Mouse (Mus musculus) hindbrain, embryonic 12.5 days (tissue): ENCODE measurements at regions not wholly inside any gene's neighbourhood (a gene's known extent, or its start where the extent isn't known, plus 50 kb on each side); places are given as distances from the start of the nearest gene placed in this dataset.

ENCODE experiments used
- ATAC-seq: fragments of 200-750 bp; cut with Nextera tagmentation; 2 replicates; pipeline ENCODE4 v1.8.0; 2017; ENCODE audit warnings: moderate TSS enrichment; ENCODE audit not compliant: low FRiP score
- H3K27ac ChIP-seq: fragments of 300-500 bp; sonication (generic); 2 replicates; pipeline ENCODE4 v1.5.1; 2016; ENCODE audit warnings: mild to moderate bottlenecking
- H3K27me3 ChIP-seq: fragments of 300-500 bp; sonication (generic); 2 replicates; pipeline ENCODE4 v1.6.1; 2016; ENCODE audit warnings: mild to moderate bottlenecking
- H3K36me3 ChIP-seq: fragments of 300-500 bp; sonication (generic); 2 replicates; pipeline ENCODE4 v1.6.1; 2016; ENCODE audit warnings: mild to moderate bottlenecking
- H3K4me1 ChIP-seq: fragments of 300-500 bp; sonication (generic); 2 replicates; pipeline ENCODE4 v1.6.1; 2016
- H3K4me2 ChIP-seq: fragments of 300-500 bp; sonication (generic); replicated peaks from 2 replicates; pipeline ENCODE4 v1.6.1; 2016; ENCODE audit warnings: mild to moderate bottlenecking
- H3K4me3 ChIP-seq: fragments of 300-500 bp; sonication (generic); 2 replicates; pipeline ENCODE4 v1.5.1; 2016; ENCODE audit warnings: mild to moderate bottlenecking
- H3K9ac ChIP-seq: fragments of 300-500 bp; sonication (generic); 2 replicates; pipeline ENCODE4 v1.6.1; 2016; ENCODE audit warnings: mild to moderate bottlenecking, moderate library complexity
- H3K9me3 ChIP-seq: fragments of 300-500 bp; sonication (generic); replicated peaks from 2 replicates; pipeline ENCODE4 v1.6.1; 2016; ENCODE audit warnings: mild to moderate bottlenecking
- WGBS: fragments of 180-500 bp; shearing (Covaris S2); methylation state at CpG from one replicate; pipeline ENCODE4 v1.1.7; 2016; 5-methylcytosine and 5-hydroxymethylcytosine counted together

DNA sequence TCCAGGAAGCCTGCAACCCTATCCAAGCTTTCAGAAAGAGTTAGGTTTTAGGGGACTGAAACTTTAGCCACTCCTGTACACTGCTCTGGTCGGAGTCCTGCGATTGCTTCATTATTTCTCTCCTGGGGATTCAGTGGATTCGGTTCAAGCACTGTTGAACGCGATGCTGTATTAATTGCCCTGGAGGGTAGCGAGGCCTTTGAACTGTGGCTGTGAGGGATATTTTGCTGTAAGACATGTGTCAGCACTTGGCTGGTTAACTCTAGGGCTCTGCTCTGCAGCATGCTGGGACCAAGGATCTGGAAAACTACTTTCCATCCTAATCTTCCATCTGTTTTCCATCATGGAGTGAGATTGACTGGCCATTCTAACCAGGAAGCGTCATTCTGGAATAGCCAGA is 374.0 kb downstream of the Epha4 start:
- Histone ChIP-seq H3K9me3 (no peaks in the 10 kb centered on the region), H3K27ac (no peak overlapping the region), H3K4me3 (no peak overlapping the region), H3K4me1 (peaks cover 8% of the 10 kb centered on the region), H3K27me3 (no peaks in the 10 kb centered on the region), H3K9ac (no peak overlapping the region), H3K4me2 (no peak overlapping the region), H3K36me3 (no peaks in the 10 kb centered on the region)
- 37% methylated on average over 7 of the region's 7 CpGs for WGBS
- no peak for ATAC-seq

GRCm38 (mm10) chr1:77148052-77148451 is 366.8 kb downstream of the Epha4 start:
- Histone ChIP-seq H3K36me3 (no peaks in the 10 kb centered on the region), H3K27ac (no peak overlapping the region), H3K4me2 (no peak overlapping the region), H3K9ac (no peak overlapping the region), H3K4me1 (no peaks in the 10 kb centered on the region), H3K27me3 (no peaks in the 10 kb centered on the region), H3K4me3 (no peak overlapping the region), H3K9me3 (no peaks in the 10 kb centered on the region)
- ATAC-seq = no peak
- 97% methylated on average over 4 of the region's 4 CpGs for WGBS

- Histone ChIP-seq H3K4me2 (no peak overlapping the region), H3K4me3 (no peak overlapping the region), H3K9me3 (no peaks in the 10 kb centered on the region), H3K27ac (no peak overlapping the region), H3K4me1 (no peaks in the 10 kb centered on the region), H3K36me3 (no peaks in the 10 kb centered on the region), H3K9ac (no peak overlapping the region), H3K27me3 (no peaks in the 10 kb centered on the region)
- WGBS = 68% methylated on average over 4 of the region's 4 CpGs
- no peak for ATAC-seq
Measured at GRCm38 (mm10) chr1:77168316-77168715, 346.6 kb downstream of the Epha4 start.

DNA sequence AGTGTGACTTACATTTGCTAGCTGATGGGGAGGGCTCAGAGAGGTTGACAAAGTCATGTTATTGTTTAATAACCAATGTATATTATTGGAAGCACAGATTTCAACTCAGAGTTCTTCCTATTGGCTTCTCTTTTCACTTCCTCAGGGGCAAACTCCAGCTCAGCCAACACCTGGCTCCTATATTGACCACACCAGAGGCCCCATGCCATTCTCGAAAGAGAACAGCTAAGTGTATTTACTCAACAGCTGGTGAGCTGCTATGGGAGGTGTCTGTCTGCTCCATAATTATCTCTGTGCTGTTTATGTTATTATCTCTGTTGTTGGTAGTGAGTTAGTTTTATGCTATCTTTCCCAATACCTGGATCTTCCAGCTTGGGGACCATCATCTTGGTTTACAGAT is 342.4 kb downstream of the Epha4 start:
- H3K36me3 ChIP-seq = no peaks in the 10 kb centered on the region
- no peak overlapping the region for H3K4me2 ChIP-seq
- no peak for ATAC-seq
- H3K27ac ChIP-seq = no peak overlapping the region
- no peaks in the 10 kb centered on the region for H3K9me3 ChIP-seq
- H3K27me3 ChIP-seq = no peaks in the 10 kb centered on the region
- H3K4me1 ChIP-seq = no peaks in the 10 kb centered on the region
- no peak overlapping the region for H3K9ac ChIP-seq
- 73% methylated on average over 1 of the region's 1 CpGs for WGBS
- no peak overlapping the region for H3K4me3 ChIP-seq

- H3K4me2 ChIP-seq = no peak overlapping the region
- no peak overlapping the region for H3K9ac ChIP-seq
- H3K4me3 ChIP-seq = no peak overlapping the region
- no peak for ATAC-seq
- no peaks in the 10 kb centered on the region for H3K36me3 ChIP-seq
- H3K27me3 ChIP-seq = no peaks in the 10 kb centered on the region
- no peaks in the 10 kb centered on the region for H3K9me3 ChIP-seq
- 89% methylated on average over 4 of the region's 4 CpGs for WGBS
- no peaks in the 10 kb centered on the region for H3K4me1 ChIP-seq
- H3K27ac ChIP-seq = no peak overlapping the region
Measured at GRCm38 (mm10) chr1:77174801-77175200, 340.1 kb downstream of the Epha4 start.

DNA sequence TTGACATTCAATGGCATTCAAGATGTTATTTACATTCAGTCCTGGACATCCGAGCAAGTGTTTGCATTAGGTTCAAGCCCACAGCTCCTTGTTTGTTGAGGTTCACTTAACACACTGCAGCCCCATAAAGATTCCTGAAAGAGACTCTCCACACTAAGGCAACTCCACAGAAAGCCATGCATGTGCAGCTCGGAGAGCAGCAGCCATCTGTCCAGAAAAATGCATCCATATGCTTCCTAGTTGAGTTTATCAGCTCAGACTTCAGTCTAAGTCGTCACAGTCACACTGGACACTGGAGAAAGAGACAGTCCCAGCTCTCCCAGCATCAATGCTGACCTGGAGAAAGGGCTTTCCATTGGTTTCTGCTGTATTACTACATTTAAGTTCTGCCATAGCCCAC is 339.7 kb downstream of the Epha4 start:
- no peak overlapping the region for H3K4me2 ChIP-seq
- no peak overlapping the region for H3K9ac ChIP-seq
- no peaks in the 10 kb centered on the region for H3K4me1 ChIP-seq
- no peaks in the 10 kb centered on the region for H3K36me3 ChIP-seq
- H3K27ac ChIP-seq = no peak overlapping the region
- ATAC-seq = no peak
- no peak overlapping the region for H3K4me3 ChIP-seq
- no peaks in the 10 kb centered on the region; the same call in 1 of the 2 replicates for H3K27me3 ChIP-seq
- WGBS = 67% methylated on average over 3 of the region's 3 CpGs
- H3K9me3 ChIP-seq = no peaks in the 10 kb centered on the region

DNA sequence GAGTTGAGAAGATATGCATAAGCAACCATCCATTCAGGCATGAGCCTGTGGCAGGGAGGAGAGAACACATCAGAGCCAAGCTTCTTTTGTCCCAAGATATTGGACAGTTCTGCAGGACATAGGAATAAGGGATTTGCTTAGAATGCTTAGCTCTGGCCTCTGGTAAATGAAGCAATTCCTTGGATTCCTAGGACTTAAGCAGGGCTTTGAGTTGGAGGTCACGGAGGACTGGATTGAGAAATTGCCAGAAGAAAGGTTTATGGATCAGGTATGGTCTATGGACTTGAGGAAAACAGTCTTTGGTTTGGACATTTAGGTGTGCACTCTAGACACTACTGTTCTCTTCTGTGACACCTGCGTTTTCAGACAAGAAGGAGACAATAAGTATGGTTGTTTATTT is 338.4 kb downstream of the Epha4 start:
- no peak for ATAC-seq
- no peak overlapping the region for H3K9ac ChIP-seq
- H3K36me3 ChIP-seq = no peaks in the 10 kb centered on the region
- H3K9me3 ChIP-seq = no peaks in the 10 kb centered on the region
- no peaks in the 10 kb centered on the region; the same call in 1 of the 2 replicates for H3K27me3 ChIP-seq
- 90% methylated on average over 2 of the region's 2 CpGs for WGBS
- no peak overlapping the region for H3K4me3 ChIP-seq
- no peak overlapping the region for H3K4me2 ChIP-seq
- H3K27ac ChIP-seq = no peak overlapping the region
- no peaks in the 10 kb centered on the region for H3K4me1 ChIP-seq

- Histone ChIP-seq H3K4me1 (no peaks in the 10 kb centered on the region), H3K27ac (no peak overlapping the region), H3K36me3 (no peaks in the 10 kb centered on the region), H3K4me3 (no peak overlapping the region), H3K4me2 (no peak overlapping the region), H3K27me3 (no peaks in the 10 kb centered on the region; the same call in 1 of the 2 replicates), H3K9ac (no peak overlapping the region), H3K9me3 (no peaks in the 10 kb centered on the region)
- ATAC-seq = no peak
- 81% methylated on average over 2 of the region's 2 CpGs for WGBS
Measured at GRCm38 (mm10) chr1:77183965-77184364, 330.9 kb downstream of the Epha4 start.

- Histone ChIP-seq H3K27me3 (no peaks in the 10 kb centered on the region), H3K4me3 (no peak overlapping the region), H3K4me2 (no peak overlapping the region), H3K9me3 (no peaks in the 10 kb centered on the region), H3K36me3 (no peaks in the 10 kb centered on the region), H3K9ac (no peak overlapping the region), H3K27ac (no peak overlapping the region), H3K4me1 (no peaks in the 10 kb centered on the region)
- WGBS = 80% methylated on average over 3 of the region's 3 CpGs
- ATAC-seq = no peak
Measured at GRCm38 (mm10) chr1:77190141-77190540, 324.7 kb downstream of the Epha4 start.

DNA sequence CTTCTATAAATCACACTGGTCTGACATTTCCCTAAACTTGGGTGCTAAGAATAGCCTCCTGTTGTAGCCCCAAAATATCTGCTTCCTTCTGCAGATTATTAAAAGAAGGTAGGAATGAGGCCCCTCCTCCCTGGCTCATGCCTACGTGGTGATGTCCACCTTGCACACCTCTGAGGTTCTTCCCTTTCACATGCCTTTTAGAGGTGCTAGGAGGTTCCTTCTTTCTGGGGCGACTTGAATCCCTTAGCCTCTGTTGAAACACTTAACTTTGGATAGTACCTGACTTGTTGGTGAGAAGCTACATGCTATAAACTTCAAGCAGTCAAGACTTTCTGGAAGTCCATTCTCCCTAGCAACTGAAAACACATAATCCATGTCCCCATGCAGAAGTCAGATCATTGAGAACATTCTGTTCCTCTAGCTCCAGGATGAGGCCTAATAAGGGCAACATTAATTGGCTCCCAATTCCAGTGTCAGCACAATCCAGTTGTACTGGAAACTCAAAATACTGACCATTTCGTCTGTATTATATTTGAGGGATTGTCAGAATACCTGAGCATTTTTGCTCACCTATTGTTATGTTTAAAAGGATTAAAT is 313.5 kb downstream of the Epha4 start:
- no peak overlapping the region for H3K4me3 ChIP-seq
- WGBS = 78% methylated on average over 3 of the region's 3 CpGs
- no peak overlapping the region for H3K9ac ChIP-seq
- H3K27ac ChIP-seq = no peak overlapping the region
- no peaks in the 10 kb centered on the region for H3K36me3 ChIP-seq
- no peaks in the 10 kb centered on the region for H3K9me3 ChIP-seq
- no peaks in the 10 kb centered on the region for H3K4me1 ChIP-seq
- no peaks in the 10 kb centered on the region for H3K27me3 ChIP-seq
- no peak overlapping the region for H3K4me2 ChIP-seq
- ATAC-seq = no peak

DNA sequence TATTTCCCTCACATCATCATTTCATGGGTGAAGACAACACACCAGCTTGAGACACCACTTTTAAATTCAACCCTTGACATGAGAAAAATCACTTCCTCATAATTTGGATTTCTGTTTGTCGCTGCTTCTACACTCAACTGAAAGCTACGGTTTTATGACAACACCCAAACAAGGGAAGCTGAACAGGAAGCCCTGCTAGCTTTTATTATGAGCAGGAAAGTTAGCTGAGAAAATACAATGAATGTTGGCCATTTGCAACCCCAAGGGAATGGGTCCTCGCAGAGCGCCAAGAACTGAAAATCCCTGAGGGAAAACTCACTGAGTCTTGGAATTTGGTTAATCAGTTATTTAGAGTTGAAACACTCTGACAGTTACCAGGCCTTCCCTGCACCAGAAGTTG is 311.9 kb downstream of the Epha4 start:
- no peak overlapping the region for H3K9ac ChIP-seq
- 83% methylated on average over 4 of the region's 4 CpGs for WGBS
- no peaks in the 10 kb centered on the region for H3K27me3 ChIP-seq
- no peak overlapping the region for H3K4me3 ChIP-seq
- ATAC-seq = no peak
- H3K4me2 ChIP-seq = no peak overlapping the region
- no peaks in the 10 kb centered on the region for H3K4me1 ChIP-seq
- H3K9me3 ChIP-seq = no peaks in the 10 kb centered on the region
- no peak overlapping the region for H3K27ac ChIP-seq
- no peaks in the 10 kb centered on the region for H3K36me3 ChIP-seq

DNA sequence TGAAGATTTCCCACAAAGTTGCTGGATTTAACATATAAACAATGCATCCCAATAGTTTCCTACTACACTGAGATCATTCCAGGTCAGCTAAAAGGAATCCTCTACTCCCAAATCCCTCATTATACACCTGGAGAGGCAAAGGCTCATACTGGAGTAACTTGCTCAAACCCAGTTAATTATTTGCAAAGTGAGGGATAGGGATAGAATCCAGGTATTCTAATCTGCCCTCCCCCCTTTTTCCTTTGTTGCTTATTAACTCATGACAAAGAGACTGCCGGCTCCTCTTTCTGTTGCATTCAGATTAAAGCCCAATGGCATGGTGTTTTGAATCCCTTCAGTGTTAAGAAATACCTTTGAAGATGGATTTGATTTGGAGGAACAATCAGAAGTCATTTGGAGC is 308.4 kb downstream of the Epha4 start:
- Histone ChIP-seq H3K4me3 (no peak overlapping the region), H3K9ac (no peak overlapping the region), H3K27ac (no peak overlapping the region), H3K4me2 (no peak overlapping the region), H3K27me3 (no peaks in the 10 kb centered on the region), H3K9me3 (no peaks in the 10 kb centered on the region), H3K4me1 (no peaks in the 10 kb centered on the region), H3K36me3 (no peaks in the 10 kb centered on the region)
- WGBS = 67% methylated on average over 1 of the region's 1 CpGs
- no peak for ATAC-seq

DNA sequence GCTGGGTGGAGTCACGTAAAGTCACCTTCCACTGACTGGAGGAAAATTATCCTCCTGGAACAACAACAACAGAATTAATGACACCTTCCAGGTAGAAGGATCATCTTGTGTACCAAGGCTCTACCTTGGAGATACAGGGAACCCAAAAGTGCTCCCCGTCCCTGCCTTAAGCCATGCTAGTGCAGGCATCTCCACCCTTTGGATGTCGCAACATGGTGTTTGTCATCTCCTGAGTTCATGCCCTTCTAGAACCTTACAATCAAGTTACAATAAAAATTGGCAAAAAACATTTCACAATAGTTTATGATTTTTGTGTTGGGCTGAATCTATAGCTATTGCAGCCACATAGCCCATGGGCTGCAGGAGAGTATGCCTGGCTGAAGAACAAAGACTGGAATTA is 305.5 kb downstream of the Epha4 start:
- 89% methylated on average over 3 of the region's 3 CpGs for WGBS
- H3K4me3 ChIP-seq = no peak overlapping the region
- H3K27me3 ChIP-seq = no peaks in the 10 kb centered on the region
- H3K4me1 ChIP-seq = no peaks in the 10 kb centered on the region; the same call in 1 of the 2 replicates
- no peak overlapping the region for H3K27ac ChIP-seq
- H3K36me3 ChIP-seq = no peaks in the 10 kb centered on the region
- ATAC-seq = no peak
- no peak overlapping the region for H3K9ac ChIP-seq
- no peaks in the 10 kb centered on the region for H3K9me3 ChIP-seq
- no peak overlapping the region for H3K4me2 ChIP-seq
